Mouse (Mus musculus) lung, postnatal 0 days (tissue): ENCODE results near the gene Tmc1.

Experiments
- CTCF ChIP-seq: IDR thresholded peaks from 2 replicates; pipeline ENCODE4 v1.5.1; 2016; ENCODE audit warnings: antibody characterized with exemption, mild to moderate bottlenecking
- EP300 ChIP-seq: IDR thresholded peaks from 2 replicates; pipeline ENCODE4 v1.6.1; 2016; ENCODE audit warnings: antibody characterized with exemption, mild to moderate bottlenecking, control low read depth

GRCm38 (mm10) chr19:20978148-20978547, 24.1 kb upstream of the Tmc1 start:
- TF ChIP-seq CTCF: no peak
- TF ChIP-seq EP300: no peak
